Mouse (Mus musculus) heart, embryonic 12.5 days (tissue): Measurements from ENCODE around the gene Pfkl. TPM values are rescaled to one million over a fixed set of nuclear protein-coding genes. Genes with fewer than 3 reads are reported as not detected.
"Not testable (repeated sequence)": the region's sequence is repeated elsewhere in the genome, so short reads cannot be mapped to it uniquely, and the experiment has no call there.

Experiments
- ATAC-seq: fragments of 200-750 bp; cut with Nextera tagmentation; 2 replicates; pipeline ENCODE4 v1.8.0; 2017; ENCODE audit warnings: moderate TSS enrichment, moderate library complexity; ENCODE audit not compliant: insufficient number of reproducible peaks, low FRiP score
- H3K27ac ChIP-seq: fragments of 300-500 bp; sonication (generic); 2 replicates; pipeline ENCODE4 v1.5.1; 2016; ENCODE audit warnings: mild to moderate bottlenecking, moderate library complexity; ENCODE audit not compliant: poor library complexity, severe bottlenecking
- H3K27me3 ChIP-seq: fragments of 300-500 bp; sonication (generic); replicated peaks from 2 replicates; pipeline ENCODE4 v1.6.1; 2016; ENCODE audit warnings: mild to moderate bottlenecking, moderate library complexity
- H3K36me3 ChIP-seq: fragments of 300-500 bp; sonication (generic); 2 replicates; pipeline ENCODE4 v1.6.1; 2016; ENCODE audit warnings: mild to moderate bottlenecking, moderate library complexity
- H3K4me1 ChIP-seq: fragments of 300-500 bp; sonication (generic); replicated peaks from 2 replicates; pipeline ENCODE4 v1.6.1; 2016; ENCODE audit warnings: mild to moderate bottlenecking
- H3K4me2 ChIP-seq: fragments of 300-500 bp; sonication (generic); 2 replicates; pipeline ENCODE4 v1.6.1; 2016; ENCODE audit warnings: mild to moderate bottlenecking, moderate library complexity
- H3K4me3 ChIP-seq: fragments of 300-500 bp; sonication (generic); 2 replicates; pipeline ENCODE4 v1.5.1; 2016; ENCODE audit warnings: mild to moderate bottlenecking
- H3K9ac ChIP-seq: fragments of 300-500 bp; sonication (generic); 2 replicates; pipeline ENCODE4 v1.6.1; 2016; ENCODE audit warnings: mild to moderate bottlenecking, moderate library complexity
- H3K9me3 ChIP-seq: fragments of 300-500 bp; sonication (generic); replicated peaks from 2 replicates; pipeline ENCODE4 v1.6.1; 2016; ENCODE audit warnings: mild to moderate bottlenecking, moderate library complexity
- WGBS: fragments of 180-500 bp; shearing (Covaris S2); methylation state at CpG from one replicate; pipeline ENCODE4 v1.1.7; 2016; 5-methylcytosine and 5-hydroxymethylcytosine counted together
- polyA plus RNA-seq: library from polyadenylated mRNA; unstranded; fragments of >200 nt; fragmentation: Nextera tagmentation; extraction: Ambion mirVana; gene quantifications from 2 replicates; pipeline ENCODE4 v1.2.1, GENCODE M21; 2016

Gene Pfkl
- polyA plus RNA-seq, 1 experiment from 2014 or later, result 226 TPM

- Histone ChIP-seq H3K9me3 (no peaks in the 10 kb centered on the region), H3K36me3 (no peaks in the 10 kb centered on the region), H3K27ac (no peak overlapping the region), H3K9ac (no peak overlapping the region), H3K27me3 (peaks cover 48% of the 10 kb centered on the region), H3K4me1 (peaks cover 8% of the 10 kb centered on the region), H3K4me3 (no peak overlapping the region), H3K4me2 (no peak overlapping the region)
- no peak for ATAC-seq
- 78% methylated on average over 10 of the region's 10 CpGs for WGBS
Observed at GRCm38 (mm10) chr10:77971191-77971590, 38.7 kb downstream of the Pfkl start.

GRCm38 (mm10) chr10:77970481-77970880 is 39.4 kb downstream of the Pfkl start, which contains the start of gene Trpm2:
Trpm2 (minus strand) TSS chr10:77970563.
- WGBS, result 75% methylated on average over 6 of the region's 6 CpGs

GRCm38 (mm10) chr10:77969973-77970325 is 39.9 kb downstream of the Pfkl start:
- H3K4me3 ChIP-seq, result peak overlapping the region; percentile 23
- H3K9ac ChIP-seq, result no peak overlapping the region
- H3K27me3 ChIP-seq, result peaks cover 59% of the 10 kb centered on the region
- 13% methylated on average over 8 of the region's 8 CpGs for WGBS
- H3K36me3 ChIP-seq, result no peaks in the 10 kb centered on the region
- ATAC-seq, result no peak
- peak overlapping the region; percentile 59 for H3K4me2 ChIP-seq
- H3K27ac ChIP-seq, result no peak overlapping the region
- peaks cover 8% of the 10 kb centered on the region for H3K4me1 ChIP-seq
- no peaks in the 10 kb centered on the region for H3K9me3 ChIP-seq

More at GRCm38 (mm10) chr10:77970481-77970880, 39.4 kb downstream of the Pfkl start, which contains the start of gene Trpm2:
- Histone ChIP-seq H3K27ac (no peak within 1 kb of the TSS), H3K9me3 (no peaks in the 10 kb centered on the region), H3K4me3 (peak within 1 kb of the TSS; percentile 23), H3K36me3 (no peaks in the 10 kb centered on the region), H3K4me1 (peaks cover 8% of the 10 kb centered on the region), H3K27me3 (peaks cover 54% of the 10 kb centered on the region), H3K9ac (0 out of 2 replicates have a peak within 1 kb of the TSS, but pooled peaks have one; percentile 4), H3K4me2 (peak within 1 kb of the TSS; percentile 59)
- ATAC-seq, result no peak

GRCm38 (mm10) chr10:77969274-77969972 is 40.5 kb downstream of the Pfkl start:
- no peak overlapping the region for H3K27ac ChIP-seq
- 0 out of 2 replicates have a peak overlapping the region, but pooled peaks have one; percentile 16 for H3K9ac ChIP-seq
- peaks cover 59% of the 10 kb centered on the region for H3K27me3 ChIP-seq
- H3K4me3 ChIP-seq, result peak overlapping the region; percentile 23
- no peaks in the 10 kb centered on the region for H3K9me3 ChIP-seq
- H3K4me1 ChIP-seq, result peaks cover 8% of the 10 kb centered on the region
- H3K4me2 ChIP-seq, result peak overlapping the region; percentile 59
- 6% methylated on average over 26 of the region's 26 CpGs for WGBS
- ATAC-seq, result no peak
- no peaks in the 10 kb centered on the region for H3K36me3 ChIP-seq

- Histone ChIP-seq H3K36me3 (no peaks in the 10 kb centered on the region), H3K4me3 (no peak overlapping the region), H3K27ac (no peak overlapping the region), H3K4me1 (no peaks in the 10 kb centered on the region), H3K27me3 (peaks cover 37% of the 10 kb centered on the region), H3K4me2 (no peak overlapping the region), H3K9ac (no peak overlapping the region), H3K9me3 (no peaks in the 10 kb centered on the region)
- 80% methylated on average over 6 of the region's 6 CpGs for WGBS
- ATAC-seq, result no peak
Observed at GRCm38 (mm10) chr10:77963971-77964370, 45.9 kb downstream of the Pfkl start.

- Histone ChIP-seq H3K4me1 (no peaks in the 10 kb centered on the region), H3K4me2 (no peak overlapping the region), H3K36me3 (no peaks in the 10 kb centered on the region), H3K9me3 (no peaks in the 10 kb centered on the region), H3K27me3 (peaks cover 25% of the 10 kb centered on the region), H3K4me3 (no peak overlapping the region), H3K27ac (no peak overlapping the region), H3K9ac (no peak overlapping the region)
- 75% methylated on average over 2 of the region's 2 CpGs for WGBS
- no peak for ATAC-seq
Observed at GRCm38 (mm10) chr10:77962725-77963124, 47.2 kb downstream of the Pfkl start.

GRCm38 (mm10) chr10:77950468-77950867 is 59.4 kb downstream of the Pfkl start:
- H3K4me2 ChIP-seq, H3K36me3 ChIP-seq, H3K4me3 ChIP-seq, ATAC-seq, H3K27me3 ChIP-seq, H3K4me1 ChIP-seq, H3K27ac ChIP-seq, H3K9ac ChIP-seq: not testable (repeated sequence)
- H3K9me3 ChIP-seq, result peaks cover 14% of the 10 kb centered on the region
- WGBS, result 82% methylated on average over 10 of the region's 12 CpGs

GRCm38 (mm10) chr10:77939685-77940084 is 70.2 kb downstream of the Pfkl start:
- no peaks in the 10 kb centered on the region for H3K36me3 ChIP-seq

More at GRCm38 (mm10) chr10:77939685-77940084, 70.2 kb downstream of the Pfkl start:
- no peak for ATAC-seq
- 42% methylated on average over 2 of the region's 2 CpGs for WGBS
- no peaks in the 10 kb centered on the region for H3K4me1 ChIP-seq
- H3K27me3 ChIP-seq, result no peaks in the 10 kb centered on the region
- H3K27ac ChIP-seq, result no peak overlapping the region
- no peak overlapping the region for H3K9ac ChIP-seq
- no peaks in the 10 kb centered on the region for H3K9me3 ChIP-seq
- no peak overlapping the region for H3K4me2 ChIP-seq
- H3K4me3 ChIP-seq, result no peak overlapping the region

Other genes starting within 250 kb of the Pfkl start
- gene Gm3238, start 238.8 kb downstream of the Pfkl start, polyA plus RNA-seq, result not detected in 2 replicates
- gene Gm7138, start 233.1 kb downstream of the Pfkl start, polyA plus RNA-seq, result not detected in 2 replicates
- not detected in 2 replicates for gene Gm3250, start 227.5 kb downstream of the Pfkl start, polyA plus RNA-seq
- not detected in 2 replicates for gene Gm7137, start 221.9 kb downstream of the Pfkl start, polyA plus RNA-seq
- gene Gm9639, start 215.0 kb downstream of the Pfkl start, polyA plus RNA-seq, result not detected in 2 replicates
- not detected in 2 replicates for gene Gm19668, start 210.9 kb downstream of the Pfkl start, polyA plus RNA-seq
- gene Gm9507, start 198.2 kb downstream of the Pfkl start, polyA plus RNA-seq, result not detected in 2 replicates
- gene Gm2696, start 195.4 kb downstream of the Pfkl start, polyA plus RNA-seq, result not detected in 2 replicates
- gene Krtap10-4, start 183.0 kb downstream of the Pfkl start, polyA plus RNA-seq, result not detected in 2 replicates
- not detected in 2 replicates for gene Krtap10-10, start 174.1 kb downstream of the Pfkl start, polyA plus RNA-seq
- gene Gm36176, start 163.3 kb downstream of the Pfkl start, polyA plus RNA-seq, result not detected in 2 replicates
- gene Gm10318, start 157.2 kb downstream of the Pfkl start, polyA plus RNA-seq, result not detected in 2 replicates
- not detected in 2 replicates for gene Gm3285, start 148.1 kb downstream of the Pfkl start, polyA plus RNA-seq
- 1.9 and 2.1 TPM in 2 replicates for gene Lrrc3, start 107.5 kb downstream of the Pfkl start, polyA plus RNA-seq
- gene Trpm2, start 39.5 kb downstream of the Pfkl start, polyA plus RNA-seq, result 0.19 and 0.32 TPM in 2 replicates
- gene 1810043G02Rik, start 31.6 kb downstream of the Pfkl start, polyA plus RNA-seq, result 14.8 and 15.6 TPM in 2 replicates
- gene Dnmt3l, start 31.9 kb upstream of the Pfkl start, polyA plus RNA-seq, result not detected in 2 replicates
- gene Aire, start 33.5 kb upstream of the Pfkl start, polyA plus RNA-seq, result 0.42 TPM in 1 of 2 replicates, not detected in the other
- 1.5 and 1.6 TPM in 2 replicates for gene Icosl, start 59.2 kb upstream of the Pfkl start, polyA plus RNA-seq
- gene D10Jhu81e, start 159.7 kb upstream of the Pfkl start, polyA plus RNA-seq, result 38.0 and 38.7 TPM in 2 replicates
- 14.1 and 14.2 TPM in 2 replicates for gene Pwp2, start 175.1 kb upstream of the Pfkl start, polyA plus RNA-seq
- 14.5 and 16.1 TPM in 2 replicates for gene Trappc10, start 234.6 kb upstream of the Pfkl start, polyA plus RNA-seq